Mouse (Mus musculus) hindbrain, embryonic 12.5 days (tissue): ENCODE results near the gene Zfp788. TPM values are rescaled to one million over a fixed set of nuclear protein-coding genes. Genes with fewer than 3 reads are reported as not detected.

ENCODE experiments used
- polyA plus RNA-seq: library from polyadenylated mRNA; unstranded; fragments of >200 nt; fragmentation: Nextera tagmentation; extraction: Ambion mirVana; gene quantifications from 2 replicates; pipeline ENCODE4 v1.2.1, GENCODE M21; 2016

The Zfp788 gene
- polyA plus RNA-seq, 1 experiment from 2014 or later, result 18.4 TPM

Other genes starting within 250 kb of the Zfp788 start
- gene AI987944, start 239.8 kb upstream of the Zfp788 start, polyA plus RNA-seq, result 7.7 and 8.8 TPM in 2 replicates
- gene Vmn2r57, start 184.5 kb upstream of the Zfp788 start, polyA plus RNA-seq, result 0.17 and 0.29 TPM in 2 replicates
- 0.09 and 0.12 TPM in 2 replicates for gene Gm20449, start 133.8 kb upstream of the Zfp788 start, polyA plus RNA-seq
- 6.9 and 9.0 TPM in 2 replicates for gene AW146154, start 133.3 kb upstream of the Zfp788 start, polyA plus RNA-seq
- gene Gm6871, start 59.5 kb upstream of the Zfp788 start, polyA plus RNA-seq, result not detected in 2 replicates
- gene 2610021A01Rik, start 34.0 kb upstream of the Zfp788 start, polyA plus RNA-seq, result 17.0 and 18.4 TPM in 2 replicates
- gene Vmn2r58, start 239.5 kb downstream of the Zfp788 start, polyA plus RNA-seq, result not detected in 2 replicates